Mouse (Mus musculus) small intestine, adult 2 months (tissue): ENCODE measurements around the gene N4bp2.

ENCODE experiments used
- CTCF ChIP-seq: fragments of 200-500 bp; IDR thresholded peaks from 2 replicates; pipeline ENCODE4 v1.5.1; 2012; ENCODE audit warnings: low read depth, mild to moderate bottlenecking, control low read depth, inconsistent platforms, low read length, moderate library complexity, mixed read lengths; ENCODE audit not compliant: insufficient replicate concordance, insufficient read length; ENCODE audit errors: extremely low read depth
- POLR2A ChIP-seq: fragments of 200-500 bp; IDR thresholded peaks from 2 replicates; pipeline ENCODE4 v1.6.1; 2012; ENCODE audit warnings: low read depth, mild to moderate bottlenecking, control low read depth, inconsistent platforms, low read length, moderate library complexity

DNA sequence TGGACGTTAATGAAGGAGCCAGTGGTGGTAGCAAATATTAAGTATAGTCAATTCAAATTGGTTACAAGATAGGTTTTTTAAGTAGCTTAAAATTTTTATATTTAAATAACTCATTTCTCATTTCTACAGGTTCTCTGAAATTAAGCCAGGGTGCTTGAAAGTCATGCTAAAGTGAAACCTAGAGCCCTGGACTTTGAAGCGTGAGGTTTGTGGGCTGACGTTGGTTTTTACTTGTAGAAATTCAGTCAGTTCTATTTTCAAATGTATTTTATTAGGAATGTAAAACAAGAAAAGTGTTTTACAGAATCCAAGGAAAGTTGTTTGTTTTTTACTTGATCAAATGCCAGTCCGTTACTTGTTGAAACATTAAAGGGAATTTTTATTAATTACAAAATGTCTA is 63.2 kb downstream of the N4bp2 start:
- TF ChIP-seq CTCF, result no peak
- no peak for TF ChIP-seq POLR2A
